In the genomic region with DNA sequence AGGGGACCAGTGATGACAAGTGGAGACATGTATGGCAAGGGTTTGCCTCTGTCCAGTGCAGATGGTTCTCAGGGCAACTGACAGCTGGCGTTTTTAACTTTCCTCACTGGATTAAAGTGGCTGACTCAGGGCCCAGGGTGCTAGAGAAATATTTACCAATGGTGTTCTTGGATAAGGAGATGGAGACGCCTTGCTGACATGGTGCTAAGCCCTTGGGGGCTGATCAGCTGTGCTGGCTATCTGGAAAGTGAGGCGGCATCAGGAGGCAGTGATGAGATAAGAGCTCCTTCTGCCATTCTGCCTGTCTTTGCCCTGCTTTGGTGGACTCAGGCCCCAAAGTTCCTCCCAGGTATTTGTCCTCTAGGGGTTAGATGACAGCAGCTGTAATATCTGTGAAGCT, we compare ENCODE assay signal across 15 mouse cellular contexts. TPM values are rescaled to one million over a fixed set of nuclear protein-coding genes. Genes with fewer than 3 reads are reported as not detected.
DNase-seq lines count a peak whose midpoint lies in the region; ATAC-seq and TF ChIP-seq lines count a peak whose summit lies in the region.
"Had no signal": no experiment of that assay in that cellular context is flagged by ENCODE, and none has a peak within 500 bp of the region (broad histone marks: within the 10 kb centered on the region; RNA-seq: fewer than 3 reads in every experiment).

No protein-coding gene starts in this region.

- H3K9ac ChIP-seq in lung, postnatal 0 days (replicated peaks; ENCODE audit: low read depth) = 0 out of 2 replicates have a peak overlapping the region, but pooled peaks have one; percentile 8
- H3K9ac ChIP-seq in liver, postnatal 0 days (replicated peaks) = no peak overlapping the region
- H3K9ac ChIP-seq: embryonic facial prominence, embryonic 12.5 days; neural tube, embryonic 13.5 days had no signal

- no peak overlapping the region for H3K4me3 ChIP-seq in lung, postnatal 0 days (ENCODE audit: low read depth, low read length)
- H3K4me3 ChIP-seq in erythroblast, embryonic 14.5 days (replicated peaks) = peak overlapping the region; percentile 2
- H3K4me3 ChIP-seq in liver, postnatal 0 days (ENCODE audit: low read depth, low read length) = no peak overlapping the region
- H3K4me3 ChIP-seq: embryonic facial prominence, embryonic 12.5 days; forebrain, embryonic 10.5 days; neural tube, embryonic 13.5 days had no signal

- ATAC-seq in lung, postnatal 0 days = no peak
- peak; percentile 59 for ATAC-seq in liver, postnatal 0 days

- H3K27ac ChIP-seq in lung, postnatal 0 days (ENCODE audit: low read length) = no peak overlapping the region
- H3K27ac ChIP-seq in liver, postnatal 0 days (ENCODE audit: low read depth) = no peak overlapping the region
- H3K27ac ChIP-seq: embryonic facial prominence, embryonic 12.5 days; forebrain, embryonic 10.5 days; neural tube, embryonic 13.5 days had no signal

- H3K9me3 ChIP-seq in lung, postnatal 0 days (ENCODE audit: low read length) = no peaks in the 10 kb centered on the region
- H3K9me3 ChIP-seq in erythroblast, embryonic 14.5 days (ENCODE audit: control insufficient read depth, low read length) = no peaks in the 10 kb centered on the region
- no peaks in the 10 kb centered on the region for H3K9me3 ChIP-seq in liver, postnatal 0 days (ENCODE audit: low read length)
- H3K9me3 ChIP-seq: embryonic facial prominence, embryonic 12.5 days; forebrain, embryonic 10.5 days; neural tube, embryonic 13.5 days had no signal

- DNase-seq in cerebellum, adult 9-11 months = peak; percentile 14
- DNase-seq in cerebellum, postnatal 4 days (ENCODE audit: low spot score in 2 of 2) = no peak
- no peak for DNase-seq in lung, postnatal 0 days (ENCODE audit: low spot score)
- DNase-seq in lung, postnatal 36 days = no peak
- DNase-seq in liver, postnatal 0 days = no peak
- no peak for DNase-seq in left cerebral cortex, postnatal 10 days (ENCODE audit: extremely low spot score in 1 of 2, low spot score in 2 of 2)
- DNase-seq in neural tube, embryonic 10.5 days (ENCODE audit: extremely low spot score, low spot score) = no peak
- DNase-seq: kidney, postnatal 10 days; midbrain, embryonic 14.5 days had no signal

- no peak for TF ChIP-seq EP300 in lung, postnatal 0 days (IDR thresholded peaks at IDR 0.05)
- peak; percentile 80 for TF ChIP-seq EP300 in liver, postnatal 0 days (IDR thresholded peaks at IDR 0.05; ENCODE audit: low read depth)

- H3K27me3 ChIP-seq in lung, postnatal 0 days (replicated peaks; ENCODE audit: insufficient read depth, low read length) = no peaks in the 10 kb centered on the region
- no peaks in the 10 kb centered on the region for H3K27me3 ChIP-seq in erythroblast, embryonic 14.5 days (ENCODE audit: control insufficient read depth)
- no peaks in the 10 kb centered on the region for H3K27me3 ChIP-seq in liver, postnatal 0 days (ENCODE audit: insufficient read depth, low read length)
- H3K27me3 ChIP-seq: embryonic facial prominence, embryonic 12.5 days; neural tube, embryonic 13.5 days had no signal

- H3K4me2 ChIP-seq in lung, postnatal 0 days (replicated peaks; ENCODE audit: low read depth, low read length) = no peak overlapping the region
- peak overlapping the region; percentile 32; the same call in 1 of the 2 replicates for H3K4me2 ChIP-seq in liver, postnatal 0 days (ENCODE audit: low read depth, low read length)
- H3K4me2 ChIP-seq: embryonic facial prominence, embryonic 12.5 days; neural tube, embryonic 13.5 days had no signal

- intact Hi-C loops in left cerebral cortex, postnatal 10 days (cut with DNase I) = no loop called here

- no peak for TF ChIP-seq CTCF in lung, postnatal 0 days (IDR thresholded peaks at IDR 0.05)
- no peak for TF ChIP-seq CTCF in liver, postnatal 0 days (IDR thresholded peaks at IDR 0.05; ENCODE audit: low read depth)

- WGBS in lung, postnatal 0 days = 43% methylated on average over 3 of the region's 3 CpGs
- 42% methylated on average over 3 of the region's 3 CpGs for WGBS in liver, postnatal 0 days (ENCODE audit: insufficient replicate concordance)

- no peaks in the 10 kb centered on the region for H3K4me1 ChIP-seq in lung, postnatal 0 days (ENCODE audit: insufficient read depth, low read depth, low read length)
- peaks cover 90% of the 10 kb centered on the region for H3K4me1 ChIP-seq in erythroblast, embryonic 14.5 days (ENCODE audit: control insufficient read depth)
- peaks cover 9% of the 10 kb centered on the region; the same call in 1 of the 2 replicates for H3K4me1 ChIP-seq in liver, postnatal 0 days (ENCODE audit: insufficient read depth)
- H3K4me1 ChIP-seq: forebrain, embryonic 10.5 days had no signal

- peaks cover 21% of the 10 kb centered on the region for H3K36me3 ChIP-seq in lung, postnatal 0 days (ENCODE audit: insufficient read depth, low read length)
- H3K36me3 ChIP-seq in erythroblast, embryonic 14.5 days (ENCODE audit: control insufficient read depth) = peaks cover 97% of the 10 kb centered on the region
- H3K36me3 ChIP-seq in liver, postnatal 0 days (replicated peaks; ENCODE audit: insufficient read depth, low read length) = peaks cover 50% of the 10 kb centered on the region

RNA-seq across cellular contexts. Expression of a gene that starts 9.8 kb away (rescaled TPM):
- 42.6 and 44.8 TPM in 2 replicates for polyA plus RNA-seq in lung, postnatal 0 days (2015; fragmentation: Nextera tagmentation; extraction: Ambion mirVana)
- 16.4 and 17.4 TPM in 2 replicates for polyA plus RNA-seq in erythroblast, embryonic 14.5 days (2012)
- 19.6 and 21.8 TPM in 2 replicates for polyA plus RNA-seq in liver, postnatal 0 days (2015; fragmentation: Nextera tagmentation; extraction: Ambion mirVana)
- 10 to 100 TPM; 88.4 to 97.2 TPM for total RNA-seq in left cerebral cortex, postnatal 10 days (2021)

RNA-seq across cellular contexts. Expression of a gene that starts 34.7 kb away (rescaled TPM):
- 380 and 426 TPM in 2 replicates for polyA plus RNA-seq in lung, postnatal 0 days (2015; fragmentation: Nextera tagmentation; extraction: Ambion mirVana)
- polyA plus RNA-seq in erythroblast, embryonic 14.5 days (2012) = 70.5 and 83.1 TPM in 2 replicates
- polyA plus RNA-seq in liver, postnatal 0 days (2015; fragmentation: Nextera tagmentation; extraction: Ambion mirVana) = 281 and 298 TPM in 2 replicates
- total RNA-seq in left cerebral cortex, postnatal 10 days (2021) = 100 to 1,000 TPM; 205 to 222 TPM

RNA-seq across cellular contexts. Expression of a gene that starts 34.9 kb away (rescaled TPM):
- 17.2 and 17.5 TPM in 2 replicates for polyA plus RNA-seq in lung, postnatal 0 days (2015; fragmentation: Nextera tagmentation; extraction: Ambion mirVana)
- polyA plus RNA-seq in erythroblast, embryonic 14.5 days (2012) = 0.22 and 0.55 TPM in 2 replicates
- 3.3 and 4.1 TPM in 2 replicates for polyA plus RNA-seq in liver, postnatal 0 days (2015; fragmentation: Nextera tagmentation; extraction: Ambion mirVana)
- 1 to 10 TPM; 8.8 TPM for total RNA-seq in left cerebral cortex, postnatal 10 days (2021)

RNA-seq across cellular contexts. Expression of a gene that starts 54.9 kb away (rescaled TPM):
- polyA plus RNA-seq in lung, postnatal 0 days (2015; fragmentation: Nextera tagmentation; extraction: Ambion mirVana) = 0.12 and 0.32 TPM in 2 replicates
- not detected in 2 replicates for polyA plus RNA-seq in erythroblast, embryonic 14.5 days (2012)
- polyA plus RNA-seq in liver, postnatal 0 days (2015; fragmentation: Nextera tagmentation; extraction: Ambion mirVana) = 0.33 and 0.60 TPM in 2 replicates
- total RNA-seq in left cerebral cortex, postnatal 10 days (2021) = under 1 TPM; 0.41 to 0.73 TPM
- total RNA-seq: common myeloid progenitor, adult 5-6 weeks; hematopoietic stem cell, adult 5-6 weeks had no signal

RNA-seq across cellular contexts. Expression of a gene that starts 56.2 kb away (rescaled TPM):
- polyA plus RNA-seq in lung, postnatal 0 days (2015; fragmentation: Nextera tagmentation; extraction: Ambion mirVana) = 23.4 and 24.2 TPM in 2 replicates
- 6.7 TPM in 2 replicates for polyA plus RNA-seq in erythroblast, embryonic 14.5 days (2012)
- polyA plus RNA-seq in liver, postnatal 0 days (2015; fragmentation: Nextera tagmentation; extraction: Ambion mirVana) = 29.8 and 31.9 TPM in 2 replicates
- 10 to 100 TPM; 64.9 TPM for total RNA-seq in left cerebral cortex, postnatal 10 days (2021)
